Mouse (Mus musculus) cerebellum, postnatal 14 days (tissue): ENCODE measurements at regions not wholly inside any gene's neighbourhood (a gene's known extent, or its start where the extent isn't known, plus 50 kb on each side); places are given as distances from the start of the nearest gene placed in this dataset.
"Not testable (repeated sequence)": the region's sequence is repeated elsewhere in the genome, so short reads cannot be mapped to it uniquely, and the experiment has no call there.

Source experiments
- DNase-seq, 2 experiments: peaks; one replicate each; pipeline ENCODE4 v3.0.0; 2021; ENCODE audit warnings: mixed read lengths in 2 of 2

GRCm38 (mm10) chr1:166901574-166901973 lies 99.6 kb upstream of the Fam78b start:
- no peak for DNase-seq

GRCm38 (mm10) chr1:166903417-166903816 lies 97.8 kb upstream of the Fam78b start:
- peak; percentile 48 to 67 for DNase-seq

GRCm38 (mm10) chr1:166908231-166908805 lies 92.9 kb upstream of the Fam78b start:
- peak in 1 of 2 experiments; percentile 49 for DNase-seq

GRCm38 (mm10) chr1:166912195-166912594 lies 89.0 kb upstream of the Fam78b start:
- DNase-seq: not testable (repeated sequence)

GRCm38 (mm10) chr1:166922911-166923712 lies 78.1 kb upstream of the Fam78b start:
- DNase-seq: no peak

- DNase-seq: no peak
Measured at GRCm38 (mm10) chr1:166923713-166923975, 77.6 kb upstream of the Fam78b start.

GRCm38 (mm10) chr1:166924126-166924525 lies 77.1 kb upstream of the Fam78b start:
- DNase-seq: no peak

- no peak for DNase-seq
Measured at GRCm38 (mm10) chr1:166926078-166926477, 75.1 kb upstream of the Fam78b start.

- DNase-seq: not testable (repeated sequence)
Measured at GRCm38 (mm10) chr1:166939744-166940143, 61.5 kb upstream of the Fam78b start.

- not testable (repeated sequence) for DNase-seq
Measured at GRCm38 (mm10) chr1:166940146-166941076, 60.8 kb upstream of the Fam78b start.

- DNase-seq: no peak
Measured at GRCm38 (mm10) chr1:166942201-166942600, 59.0 kb upstream of the Fam78b start.

GRCm38 (mm10) chr1:166944540-166944939 lies 56.7 kb upstream of the Fam78b start:
- DNase-seq: no peak

- DNase-seq: no peak
Measured at GRCm38 (mm10) chr1:166947844-166948702, 53.1 kb upstream of the Fam78b start.
